Mouse (Mus musculus) heart, postnatal 25 days (tissue): Measurements from ENCODE around the gene 2610318N02Rik. TPM values are rescaled to one million over a fixed set of nuclear protein-coding genes. Genes with fewer than 3 reads are reported as not detected.
A peak's percentile ranks its signal among the peaks of the same experiment; 100 is the strongest.
"Not testable (repeated sequence)": the region's sequence is repeated elsewhere in the genome, so short reads cannot be mapped to it uniquely, and the experiment has no call there.

Experiments used
- DNase-seq: peaks from one replicate; pipeline ENCODE4 v3.0.0; 2022; ENCODE audit warnings: low spot score
- intact Hi-C: fragments of 180-260 bp; cut with DNase I; formaldehyde crosslinking; loops from one replicate; pipeline ENCODE4 v1.15.1; 2025
- total RNA-seq, 2 experiments: library from RNA; stranded (reverse); gene quantifications; 2 replicates each; pipeline ENCODE4 v1.2.3; 2021

Gene 2610318N02Rik
- total RNA-seq: not detected

- DNase-seq: peak; percentile 28
- intact Hi-C loops: no loop called here
These were observed at the start of gene 2610318N02Rik for GRCm38 (mm10) chr16:17124871-17125520. Gene 2610318N02Rik, minus strand, starts transcription at chr16:17125167.

DNA sequence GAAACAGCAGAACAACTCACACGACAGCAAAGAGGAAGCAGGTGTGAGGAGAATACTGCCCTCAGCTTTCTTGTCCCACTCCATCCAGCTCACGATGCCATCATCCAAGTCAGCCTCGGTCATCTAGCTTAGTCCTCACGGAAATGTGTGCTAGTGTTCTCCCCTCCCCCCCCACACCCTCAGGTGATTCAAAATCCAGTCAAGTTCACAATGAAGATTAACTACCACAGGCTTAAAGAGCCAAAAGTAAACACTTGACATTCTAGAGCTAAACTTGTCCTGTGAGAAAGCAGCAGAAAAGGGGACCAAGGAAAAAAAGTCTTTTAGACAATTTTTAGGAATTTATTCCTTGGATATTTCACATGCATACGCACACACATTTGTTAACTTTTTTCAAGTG lies 43.1 kb upstream of the 2610318N02Rik start:
- intact Hi-C loops: no loop called here
- no peak for DNase-seq

GRCm38 (mm10) chr16:17167179-17167578 lies 42.2 kb upstream of the 2610318N02Rik start:
- DNase-seq: no peak
- intact Hi-C loops: no loop called here

DNA sequence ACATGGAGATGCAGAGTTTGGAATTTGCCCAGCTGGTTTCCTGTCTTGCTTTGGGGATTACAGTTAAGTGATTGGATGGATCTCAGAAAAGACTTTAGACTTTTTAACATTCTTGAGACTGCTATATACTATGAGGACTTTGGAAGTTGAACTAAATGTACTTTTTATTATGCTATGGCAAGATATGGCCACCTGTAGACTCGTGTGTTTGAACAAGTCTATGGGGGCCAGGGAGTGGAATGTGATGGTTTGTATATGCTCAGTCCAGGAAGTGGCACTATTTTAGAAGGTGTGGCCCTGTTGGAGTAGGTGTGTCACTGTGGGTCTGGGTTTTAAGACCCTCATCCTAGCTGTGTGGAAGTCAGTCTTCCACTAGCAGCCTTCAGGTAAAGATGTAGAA lies 40.5 kb upstream of the 2610318N02Rik start:
- intact Hi-C loops, DNase-seq: not testable (repeated sequence)

DNA sequence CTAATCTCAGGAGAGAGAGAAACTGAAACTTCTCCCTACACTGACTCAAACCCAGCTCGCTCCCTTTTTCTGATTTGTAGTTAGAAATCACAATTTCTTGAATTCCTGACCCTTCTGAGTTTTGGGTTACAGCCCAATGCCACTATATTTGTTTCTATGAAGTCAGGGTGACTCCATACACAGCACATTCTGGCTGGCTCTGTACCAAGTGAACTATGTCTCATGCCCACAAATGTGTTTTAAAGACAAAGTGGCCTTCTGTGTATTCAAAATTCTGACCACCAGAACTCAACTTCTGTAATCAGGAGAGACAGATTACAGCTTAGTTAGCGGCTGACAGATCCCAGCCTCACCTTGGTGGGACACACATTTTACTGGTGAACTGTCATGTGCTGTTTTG lies 29.4 kb upstream of the 2610318N02Rik start:
- DNase-seq: no peak
- intact Hi-C loops: no loop called here

GRCm38 (mm10) chr16:17151874-17152273 lies 26.9 kb upstream of the 2610318N02Rik start:
- intact Hi-C loops: no loop called here
- DNase-seq: no peak

DNA sequence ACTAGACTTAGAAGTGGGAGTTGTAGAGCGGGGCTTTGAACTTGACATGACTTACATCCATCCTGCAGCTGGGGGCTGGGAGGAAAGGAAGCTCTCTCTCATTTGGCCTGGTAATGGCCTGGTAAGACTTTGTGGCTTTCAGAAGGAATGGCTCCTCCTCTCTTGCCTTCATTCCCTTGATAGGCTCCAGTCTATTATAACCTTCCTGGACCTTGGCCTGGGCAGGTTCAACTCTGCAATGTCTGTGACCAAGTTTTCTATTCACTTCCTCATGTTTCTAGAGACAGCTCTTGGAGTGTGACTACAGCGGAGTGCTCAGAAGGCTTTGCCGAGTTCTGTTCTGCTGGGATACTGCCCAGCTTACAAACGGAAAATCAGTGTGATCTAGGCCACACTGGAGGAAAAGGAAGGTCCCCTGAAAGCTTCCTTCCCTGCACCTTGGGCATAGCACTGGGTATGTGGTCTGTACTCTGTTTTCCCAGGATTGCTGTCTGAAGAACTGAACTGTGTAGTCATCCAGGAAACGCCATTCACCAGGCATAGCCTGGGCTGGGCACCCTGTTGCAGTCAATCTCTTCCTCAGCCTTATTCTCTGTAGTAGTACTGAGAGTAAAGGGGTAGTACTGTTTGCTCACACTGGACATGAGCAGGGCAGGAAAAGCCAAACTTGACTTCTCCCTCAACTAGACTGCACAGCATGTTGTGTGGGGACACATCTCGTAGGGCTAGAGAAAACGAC lies 25.7 kb upstream of the 2610318N02Rik start:
- no peak for DNase-seq
- intact Hi-C loops: no loop called here

DNA sequence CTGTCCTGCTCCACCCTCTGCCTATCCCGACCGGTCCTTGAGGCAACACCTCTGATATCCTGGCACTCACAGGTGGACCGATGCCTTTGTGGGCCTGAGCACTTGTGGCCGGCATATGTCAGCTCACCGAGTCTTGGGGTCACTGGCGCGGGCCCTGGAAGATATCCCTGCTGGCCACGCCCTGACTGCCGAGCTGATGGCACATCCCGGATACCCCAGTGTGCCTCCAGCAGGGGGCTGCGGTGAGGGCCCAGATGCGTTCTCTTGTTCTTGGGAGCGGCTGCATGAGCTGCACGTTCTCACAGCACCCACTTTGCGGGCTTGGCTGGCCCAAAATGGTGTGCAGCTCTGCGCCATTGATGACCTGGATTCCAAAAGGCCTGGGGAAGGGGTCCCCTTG lies 23.1 kb upstream of the 2610318N02Rik start:
- DNase-seq: no peak
- intact Hi-C loops: no loop called here

GRCm38 (mm10) chr16:17147391-17147929 lies 22.5 kb upstream of the 2610318N02Rik start:
- intact Hi-C loops: no loop called here
- DNase-seq: no peak

DNA sequence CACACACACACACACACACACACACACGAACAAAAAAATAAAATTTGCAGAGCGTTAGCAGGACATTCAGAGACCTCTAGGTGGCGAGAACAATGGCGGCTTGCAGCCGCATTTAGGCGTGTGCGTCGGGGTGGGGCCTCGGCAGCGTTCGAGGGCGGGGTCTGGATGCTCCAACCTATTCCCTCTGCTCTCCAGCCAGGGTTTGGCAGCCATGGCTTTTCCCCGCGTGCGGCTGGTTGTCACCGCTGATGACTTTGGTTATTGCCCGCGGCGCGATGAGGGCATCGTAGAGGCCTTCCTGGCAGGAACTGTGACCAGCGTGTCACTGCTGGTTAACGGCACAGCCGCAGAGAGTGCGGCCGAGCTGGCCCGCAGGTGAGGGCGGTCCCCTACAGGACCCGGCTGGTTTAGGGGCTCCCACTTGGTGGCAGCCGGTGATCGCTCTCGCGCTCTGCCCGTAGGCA lies 21.8 kb upstream of the 2610318N02Rik start, which contains the start of gene Ccdc116:
Gene Ccdc116, minus strand, starts transcription at position 458 of the 464 bp plus-strand sequence.
- intact Hi-C loops: no loop called here
- DNase-seq: peak; percentile 45

- intact Hi-C loops: no loop called here
- DNase-seq: no peak
These were observed 19.4 kb upstream of the 2610318N02Rik start, which contains the start of gene Ydjc for GRCm38 (mm10) chr16:17144339-17144738. Gene Ydjc, plus strand, starts transcription at chr16:17144621.

DNA sequence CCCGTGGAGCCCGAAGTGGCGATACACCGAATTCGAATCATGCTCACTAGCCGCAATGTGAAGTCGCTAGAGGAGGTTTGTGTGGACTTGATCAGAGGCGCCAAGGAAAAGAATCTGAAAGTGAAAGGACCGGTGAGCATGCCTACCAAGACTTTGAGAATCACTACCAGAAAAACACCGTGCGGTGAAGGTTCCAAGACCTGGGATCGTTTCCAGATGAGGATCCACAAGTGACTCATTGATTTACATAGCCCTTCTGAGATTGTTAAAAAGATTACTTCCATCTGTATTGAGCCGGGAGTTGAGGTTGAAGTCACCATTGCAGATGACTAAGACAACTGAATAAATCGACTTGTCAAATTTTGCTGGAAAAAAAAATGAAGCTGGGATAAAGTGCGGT lies 12.4 kb upstream of the 2610318N02Rik start:
- DNase-seq: no peak
- intact Hi-C loops: no loop called here

GRCm38 (mm10) chr16:17132906-17133200 lies 7.9 kb upstream of the 2610318N02Rik start:
- intact Hi-C loops: loop anchor here (5.0 kb wide), 2 partner anchors 74 to 144 kb away; partner anchors contain the start of genes Rimbp3 and Tmem191c
- DNase-seq: no peak

GRCm38 (mm10) chr16:17132089-17132905 lies 7.3 kb upstream of the 2610318N02Rik start, which contains the start of gene Sdf2l1:
Gene Sdf2l1, minus strand, starts transcription at chr16:17132383.
- peak; percentile 92 for DNase-seq
- intact Hi-C loops: loop anchor here (5.0 kb wide), 2 partner anchors 75 to 145 kb away; partner anchors contain the start of genes Rimbp3 and Tmem191c

- no peak for DNase-seq
- intact Hi-C loops: loop anchor here (5.0 kb wide), 2 partner anchors 76 to 146 kb away; partner anchors contain the start of genes Rimbp3 and Tmem191c
These were observed 6.5 kb upstream of the 2610318N02Rik start for GRCm38 (mm10) chr16:17131191-17132088.

DNA sequence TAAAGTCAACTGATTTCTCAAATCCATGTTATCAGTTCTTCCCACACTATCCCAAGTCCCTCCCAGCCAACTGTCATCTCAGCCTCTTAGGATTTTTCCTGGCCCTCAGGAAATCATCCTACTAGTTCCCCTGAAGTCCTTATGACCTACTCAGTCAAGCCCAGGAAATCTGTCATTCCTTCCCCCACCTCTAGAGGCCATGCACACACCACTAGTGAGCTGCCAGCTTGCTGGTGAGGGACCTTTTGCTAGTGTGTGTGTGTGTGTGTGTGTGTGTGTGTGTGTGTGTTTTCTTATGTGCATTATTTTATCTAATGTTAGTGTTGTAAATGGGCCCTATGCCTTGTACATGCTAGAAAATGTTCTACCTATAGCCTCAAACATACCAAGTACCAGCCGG lies 2.3 kb upstream of the 2610318N02Rik start:
- intact Hi-C loops: no loop called here
- DNase-seq: no peak

DNA sequence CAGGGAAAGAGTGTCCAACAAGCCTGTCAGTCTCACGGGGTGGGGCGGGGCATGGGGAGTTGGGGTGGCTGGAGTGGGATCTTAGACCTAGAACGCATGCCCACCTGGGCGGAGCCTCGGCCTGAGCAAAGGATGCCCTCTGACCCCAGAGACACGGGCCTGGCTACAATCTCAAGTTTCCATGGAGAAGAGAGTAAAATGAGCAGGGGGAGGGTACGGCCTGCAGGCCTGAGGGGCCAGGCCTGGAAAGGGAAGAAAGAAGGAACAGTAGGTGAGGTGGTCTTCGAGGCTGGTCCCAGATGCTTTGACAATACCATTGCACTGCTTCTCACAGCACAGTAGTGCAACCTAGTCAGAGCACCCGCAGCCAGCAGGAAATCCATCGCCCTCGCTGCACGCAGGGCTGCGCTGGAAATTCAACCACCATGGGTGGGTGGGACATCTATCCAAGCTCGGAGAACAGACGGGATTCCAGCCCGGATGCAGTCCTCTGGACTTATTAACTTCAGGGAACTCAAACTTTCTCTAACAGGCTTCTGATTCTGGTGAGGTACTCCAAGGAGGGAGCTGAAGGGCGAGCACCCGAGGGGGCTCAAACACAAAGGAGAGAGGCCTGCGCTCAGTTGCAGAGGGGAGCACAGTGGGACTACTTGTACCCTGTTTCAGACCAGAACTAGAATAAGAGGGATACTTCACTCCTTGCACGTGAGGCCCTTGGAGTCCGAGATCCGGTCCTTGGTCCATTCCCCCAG lies 672 bp downstream of the 2610318N02Rik start:
- intact Hi-C loops: no loop called here
- DNase-seq: no peak

GRCm38 (mm10) chr16:17121569-17121968 lies 3.4 kb downstream of the 2610318N02Rik start:
- DNase-seq: no peak
- intact Hi-C loops: no loop called here
